Mouse (Mus musculus) heart, adult 2 months (tissue): ENCODE measurements around the gene Gadl1.

Experiments used
- CTCF ChIP-seq: fragments of 200-600 bp; IDR thresholded peaks from 2 replicates; pipeline ENCODE4 v1.8.1; 2022; ENCODE audit warnings: antibody characterized with exemption, mild to moderate bottlenecking, moderate library complexity
- EP300 ChIP-seq: fragments of 200-500 bp; IDR thresholded peaks from 2 replicates; pipeline ENCODE4 v1.6.1; 2011; ENCODE audit warnings: low read depth, low read length, control low read depth; ENCODE audit not compliant: insufficient read depth
- POLR2A ChIP-seq: fragments of 200-500 bp; IDR thresholded peaks from 2 replicates; pipeline ENCODE4 v1.6.1; 2011; ENCODE audit warnings: mild to moderate bottlenecking, low read depth, low read length, control low read depth; ENCODE audit not compliant: insufficient read depth

DNA sequence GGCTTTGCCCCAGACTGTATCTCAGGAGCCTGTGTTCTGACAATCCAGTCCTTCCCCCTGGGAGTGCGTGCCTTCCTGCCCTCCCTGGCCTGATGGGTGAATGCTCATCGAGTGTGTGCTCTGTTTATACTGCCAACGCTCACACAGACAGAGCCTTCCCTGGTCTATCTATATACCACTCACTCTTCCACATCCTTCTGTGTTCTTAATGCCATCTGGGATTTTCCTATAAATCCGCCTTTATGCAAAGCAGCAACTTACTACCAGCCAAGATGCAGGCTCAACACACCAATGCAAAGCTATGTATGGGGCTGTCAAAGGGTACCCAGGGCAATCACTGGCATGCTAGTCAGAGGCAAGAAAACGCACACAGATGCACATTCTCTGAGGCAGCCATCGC is 176.7 kb downstream of the Gadl1 start:
- TF ChIP-seq CTCF (no peak), EP300 (no peak), POLR2A (no peak)
